Mouse (Mus musculus): ENCODE data around the gene Hibadh. TPM values are rescaled to one million over a fixed set of nuclear protein-coding genes. Genes with fewer than 3 reads are reported as not detected.

Hibadh gene
- polyA plus RNA-seq, 1 experiment from 2014 or later, result 54.1 TPM

GRCm38 (mm10) chr6:52577270-52577669, 62.9 kb downstream of the Hibadh start:
- Histone ChIP-seq H3K36me3 (ENCODE audit: insufficient read depth) (no peaks in the 10 kb centered on the region), H3K4me3 (ENCODE audit: low read depth, low read length) (no peak overlapping the region), H3K27ac (ENCODE audit: low read depth) (no peak overlapping the region), H3K9ac (no peak overlapping the region), H3K9me3 (ENCODE audit: low read depth, low read length) (no peaks in the 10 kb centered on the region), H3K4me2 (no peak overlapping the region), H3K4me1 (ENCODE audit: insufficient read depth) (no peaks in the 10 kb centered on the region), H3K27me3 (ENCODE audit: insufficient read depth, low read length) (no peaks in the 10 kb centered on the region)
- TF ChIP-seq CTCF (IDR thresholded peaks at IDR 0.05; ENCODE audit: low read depth), result peak; percentile 65
- DNase-seq (peak; percentile 85), ATAC-seq (ENCODE audit: insufficient read depth) (no peak)
- WGBS, result 27% methylated on average over 4 of the region's 4 CpGs

- Histone ChIP-seq H3K27me3 (ENCODE audit: insufficient read depth, low read length) (no peaks in the 10 kb centered on the region), H3K4me1 (ENCODE audit: insufficient read depth) (no peaks in the 10 kb centered on the region), H3K27ac (ENCODE audit: low read depth) (no peak overlapping the region), H3K4me2 (no peak overlapping the region), H3K9me3 (ENCODE audit: low read depth, low read length) (no peaks in the 10 kb centered on the region), H3K4me3 (ENCODE audit: low read depth, low read length) (no peak overlapping the region), H3K9ac (no peak overlapping the region), H3K36me3 (ENCODE audit: insufficient read depth) (no peaks in the 10 kb centered on the region)
- TF ChIP-seq CTCF (IDR thresholded peaks at IDR 0.05; ENCODE audit: low read depth), result no peak
- no peak for ATAC-seq (ENCODE audit: insufficient read depth)
- 72% methylated on average over 6 of the region's 6 CpGs for WGBS
- no peak for DNase-seq
These were observed 71.5 kb downstream of the Hibadh start for GRCm38 (mm10) chr6:52568706-52569105.

GRCm38 (mm10) chr6:52567327-52568299, 72.6 kb downstream of the Hibadh start:
- 62% methylated on average over 20 of the region's 20 CpGs for WGBS
- Histone ChIP-seq H3K4me1 (ENCODE audit: insufficient read depth) (no peaks in the 10 kb centered on the region), H3K27me3 (ENCODE audit: insufficient read depth, low read length) (no peaks in the 10 kb centered on the region), H3K9me3 (ENCODE audit: low read depth, low read length) (no peaks in the 10 kb centered on the region), H3K36me3 (ENCODE audit: insufficient read depth) (no peaks in the 10 kb centered on the region), H3K4me3 (ENCODE audit: low read depth, low read length) (no peak overlapping the region), H3K4me2 (no peak overlapping the region), H3K27ac (ENCODE audit: low read depth) (no peak overlapping the region), H3K9ac (no peak overlapping the region)
- DNase-seq (peak; percentile 39), ATAC-seq (ENCODE audit: insufficient read depth) (no peak)
- no peak for TF ChIP-seq CTCF (IDR thresholded peaks at IDR 0.05; ENCODE audit: low read depth)

GRCm38 (mm10) chr6:52565210-52565609, 75.0 kb downstream of the Hibadh start:
- no peak for DNase-seq
- no peaks in the 10 kb centered on the region for H3K9me3 ChIP-seq (ENCODE audit: low read depth, low read length)
- no peak for TF ChIP-seq CTCF (IDR thresholded peaks at IDR 0.05; ENCODE audit: low read depth)
- no peak overlapping the region for H3K27ac ChIP-seq (ENCODE audit: low read depth)
- H3K4me2 ChIP-seq, result no peak overlapping the region
- no peak overlapping the region for H3K4me3 ChIP-seq (ENCODE audit: low read depth, low read length)
- no peak overlapping the region for H3K9ac ChIP-seq
- no peaks in the 10 kb centered on the region for H3K4me1 ChIP-seq (ENCODE audit: insufficient read depth)
- H3K27me3 ChIP-seq (ENCODE audit: insufficient read depth, low read length), result no peaks in the 10 kb centered on the region
- no peaks in the 10 kb centered on the region for H3K36me3 ChIP-seq (ENCODE audit: insufficient read depth)
- ATAC-seq (ENCODE audit: insufficient read depth), result no peak
- WGBS, result 78% methylated on average over 5 of the region's 5 CpGs

GRCm38 (mm10) chr6:52562994-52563393, 77.2 kb downstream of the Hibadh start:
- H3K9me3 ChIP-seq (ENCODE audit: low read depth, low read length), result no peaks in the 10 kb centered on the region
- ATAC-seq (ENCODE audit: insufficient read depth), result no peak
- 80% methylated on average over 4 of the region's 4 CpGs for WGBS
- no peaks in the 10 kb centered on the region for H3K36me3 ChIP-seq (ENCODE audit: insufficient read depth)
- no peak for TF ChIP-seq CTCF (IDR thresholded peaks at IDR 0.05; ENCODE audit: low read depth)
- H3K27me3 ChIP-seq (ENCODE audit: insufficient read depth, low read length), result no peaks in the 10 kb centered on the region
- DNase-seq, result no peak
- H3K9ac ChIP-seq, result no peak overlapping the region
- no peaks in the 10 kb centered on the region for H3K4me1 ChIP-seq (ENCODE audit: insufficient read depth)
- no peak overlapping the region for H3K4me3 ChIP-seq (ENCODE audit: low read depth, low read length)
- H3K4me2 ChIP-seq, result no peak overlapping the region
- no peak overlapping the region for H3K27ac ChIP-seq (ENCODE audit: low read depth)

- Histone ChIP-seq H3K4me2 (no peak overlapping the region), H3K4me3 (ENCODE audit: low read depth, low read length) (no peak overlapping the region), H3K36me3 (ENCODE audit: insufficient read depth) (0 out of 2 replicates have a peak, but pooled peaks cover 2% of the 10 kb centered on the region), H3K9me3 (ENCODE audit: low read depth, low read length) (no peaks in the 10 kb centered on the region), H3K9ac (no peak overlapping the region), H3K4me1 (ENCODE audit: insufficient read depth) (no peaks in the 10 kb centered on the region), H3K27ac (ENCODE audit: low read depth) (no peak overlapping the region), H3K27me3 (ENCODE audit: insufficient read depth, low read length) (no peaks in the 10 kb centered on the region)
- no peak for ATAC-seq (ENCODE audit: insufficient read depth)
- no peak for TF ChIP-seq CTCF (IDR thresholded peaks at IDR 0.05; ENCODE audit: low read depth)
- DNase-seq, result no peak
- WGBS, result 80% methylated on average over 3 of the region's 3 CpGs
These were observed 81.1 kb downstream of the Hibadh start for GRCm38 (mm10) chr6:52559041-52559440.

GRCm38 (mm10) chr6:52544376-52544775, 95.8 kb downstream of the Hibadh start:
- no peak overlapping the region for H3K9ac ChIP-seq
- H3K4me3 ChIP-seq (ENCODE audit: low read depth, low read length), result no peak overlapping the region
- no peak overlapping the region for H3K27ac ChIP-seq (ENCODE audit: low read depth)
- H3K4me1 ChIP-seq (ENCODE audit: insufficient read depth), result no peaks in the 10 kb centered on the region
- TF ChIP-seq CTCF (IDR thresholded peaks at IDR 0.05; ENCODE audit: low read depth), result no peak
- 32% methylated on average over 4 of the region's 4 CpGs for WGBS
- H3K36me3 ChIP-seq (ENCODE audit: insufficient read depth), result peaks cover 22% of the 10 kb centered on the region
- H3K4me2 ChIP-seq, result no peak overlapping the region
- DNase-seq (peak; percentile 51), ATAC-seq (ENCODE audit: insufficient read depth) (no peak)
- H3K27me3 ChIP-seq (ENCODE audit: insufficient read depth, low read length), result no peaks in the 10 kb centered on the region
- H3K9me3 ChIP-seq (ENCODE audit: low read depth, low read length), result no peaks in the 10 kb centered on the region

All from lung, embryonic 14.5 days (tissue).